Mouse (Mus musculus): Measurements from ENCODE around the gene Kctd21. TPM values are rescaled to one million over a fixed set of nuclear protein-coding genes. Genes with fewer than 3 reads are reported as not detected.
A peak's percentile ranks its signal among the peaks of the same experiment; 100 is the strongest.

The Kctd21 gene
- polyA plus RNA-seq, 1 experiment: 3.0 TPM

GRCm38 (mm10) chr7:97332667-97333041 is 527 bp downstream of the Kctd21 start:
- TF ChIP-seq CTCF (IDR thresholded peaks at IDR 0.05; ENCODE audit: low read depth, low read length) (no peak), POLR2A (IDR thresholded peaks at IDR 0.05; ENCODE audit: insufficient read depth, low read length) (no peak), EP300 (IDR thresholded peaks at IDR 0.05; ENCODE audit: insufficient read depth, low read depth, low read length) (no peak)

GRCm38 (mm10) chr7:97333113-97333898 is 1.2 kb downstream of the Kctd21 start:
- H3K9me3 ChIP-seq (replicated peaks; ENCODE audit: control insufficient read depth, insufficient read depth, low read length, poor library complexity, severe bottlenecking): no peaks in the 10 kb centered on the region
- H3K4me1 ChIP-seq (ENCODE audit: control insufficient read depth, insufficient read depth, low read length): peaks cover 5% of the 10 kb centered on the region
- H3K27me3 ChIP-seq (ENCODE audit: control insufficient read depth, insufficient read depth, low read length, poor library complexity, severe bottlenecking): no peaks in the 10 kb centered on the region
- TF ChIP-seq CTCF (IDR thresholded peaks at IDR 0.05; ENCODE audit: low read depth, low read length): no peak
- no peak for TF ChIP-seq POLR2A (IDR thresholded peaks at IDR 0.05; ENCODE audit: insufficient read depth, low read length)
- no peak for TF ChIP-seq EP300 (IDR thresholded peaks at IDR 0.05; ENCODE audit: insufficient read depth, low read depth, low read length)
- H3K27ac ChIP-seq (ENCODE audit: insufficient read depth, low read length): no peak overlapping the region
- H3K9ac ChIP-seq (ENCODE audit: low read depth, poor library complexity, severe bottlenecking): no peak overlapping the region
- H3K36me3 ChIP-seq (ENCODE audit: control insufficient read depth, insufficient read depth, low read length, poor library complexity, severe bottlenecking): no peaks in the 10 kb centered on the region
- H3K4me3 ChIP-seq (ENCODE audit: low read depth, low read length): no peak overlapping the region

More at GRCm38 (mm10) chr7:97332667-97333041, 527 bp downstream of the Kctd21 start:
- no peaks in the 10 kb centered on the region for H3K9me3 ChIP-seq (replicated peaks; ENCODE audit: control insufficient read depth, insufficient read depth, low read length, poor library complexity, severe bottlenecking)
- no peaks in the 10 kb centered on the region for H3K36me3 ChIP-seq (ENCODE audit: control insufficient read depth, insufficient read depth, low read length, poor library complexity, severe bottlenecking)
- H3K27ac ChIP-seq (ENCODE audit: insufficient read depth, low read length): no peak overlapping the region
- H3K9ac ChIP-seq (ENCODE audit: low read depth, poor library complexity, severe bottlenecking): peak overlapping the region; percentile 57
- peak overlapping the region; percentile 95 for H3K4me3 ChIP-seq (ENCODE audit: low read depth, low read length)
- H3K4me1 ChIP-seq (ENCODE audit: control insufficient read depth, insufficient read depth, low read length): peaks cover 5% of the 10 kb centered on the region
- H3K27me3 ChIP-seq (ENCODE audit: control insufficient read depth, insufficient read depth, low read length, poor library complexity, severe bottlenecking): no peaks in the 10 kb centered on the region

GRCm38 (mm10) chr7:97334406-97334805 is 2.3 kb downstream of the Kctd21 start:
- Histone ChIP-seq H3K4me1 (ENCODE audit: control insufficient read depth, insufficient read depth, low read length) (peaks cover 5% of the 10 kb centered on the region), H3K4me3 (ENCODE audit: low read depth, low read length) (no peak overlapping the region), H3K27me3 (ENCODE audit: control insufficient read depth, insufficient read depth, low read length, poor library complexity, severe bottlenecking) (no peaks in the 10 kb centered on the region), H3K9me3 (replicated peaks; ENCODE audit: control insufficient read depth, insufficient read depth, low read length, poor library complexity, severe bottlenecking) (no peaks in the 10 kb centered on the region), H3K27ac (ENCODE audit: insufficient read depth, low read length) (no peak overlapping the region), H3K9ac (ENCODE audit: low read depth, poor library complexity, severe bottlenecking) (no peak overlapping the region), H3K36me3 (ENCODE audit: control insufficient read depth, insufficient read depth, low read length, poor library complexity, severe bottlenecking) (no peaks in the 10 kb centered on the region)
- no peak for TF ChIP-seq POLR2A (IDR thresholded peaks at IDR 0.05; ENCODE audit: insufficient read depth, low read length)
- TF ChIP-seq EP300 (IDR thresholded peaks at IDR 0.05; ENCODE audit: insufficient read depth, low read depth, low read length): no peak
- no peak for TF ChIP-seq CTCF (IDR thresholded peaks at IDR 0.05; ENCODE audit: low read depth, low read length)

GRCm38 (mm10) chr7:97336678-97337077 is 4.6 kb downstream of the Kctd21 start:
- no peaks in the 10 kb centered on the region for H3K9me3 ChIP-seq (replicated peaks; ENCODE audit: control insufficient read depth, insufficient read depth, low read length, poor library complexity, severe bottlenecking)
- TF ChIP-seq POLR2A (IDR thresholded peaks at IDR 0.05; ENCODE audit: insufficient read depth, low read length) (no peak), CTCF (IDR thresholded peaks at IDR 0.05; ENCODE audit: low read depth, low read length) (no peak), EP300 (IDR thresholded peaks at IDR 0.05; ENCODE audit: insufficient read depth, low read depth, low read length) (no peak)
- no peaks in the 10 kb centered on the region for H3K27me3 ChIP-seq (ENCODE audit: control insufficient read depth, insufficient read depth, low read length, poor library complexity, severe bottlenecking)
- no peaks in the 10 kb centered on the region for H3K36me3 ChIP-seq (ENCODE audit: control insufficient read depth, insufficient read depth, low read length, poor library complexity, severe bottlenecking)
- peaks cover 5% of the 10 kb centered on the region for H3K4me1 ChIP-seq (ENCODE audit: control insufficient read depth, insufficient read depth, low read length)
- no peak overlapping the region for H3K9ac ChIP-seq (ENCODE audit: low read depth, poor library complexity, severe bottlenecking)
- no peak overlapping the region for H3K27ac ChIP-seq (ENCODE audit: insufficient read depth, low read length)
- H3K4me3 ChIP-seq (ENCODE audit: low read depth, low read length): no peak overlapping the region

GRCm38 (mm10) chr7:97338593-97338992 is 6.5 kb downstream of the Kctd21 start:
- no peaks in the 10 kb centered on the region for H3K36me3 ChIP-seq (ENCODE audit: control insufficient read depth, insufficient read depth, low read length, poor library complexity, severe bottlenecking)
- no peak for TF ChIP-seq CTCF (IDR thresholded peaks at IDR 0.05; ENCODE audit: low read depth, low read length)
- no peak for TF ChIP-seq POLR2A (IDR thresholded peaks at IDR 0.05; ENCODE audit: insufficient read depth, low read length)
- no peak for TF ChIP-seq EP300 (IDR thresholded peaks at IDR 0.05; ENCODE audit: insufficient read depth, low read depth, low read length)
- H3K9ac ChIP-seq (ENCODE audit: low read depth, poor library complexity, severe bottlenecking): no peak overlapping the region
- no peaks in the 10 kb centered on the region for H3K27me3 ChIP-seq (ENCODE audit: control insufficient read depth, insufficient read depth, low read length, poor library complexity, severe bottlenecking)
- no peaks in the 10 kb centered on the region for H3K9me3 ChIP-seq (replicated peaks; ENCODE audit: control insufficient read depth, insufficient read depth, low read length, poor library complexity, severe bottlenecking)
- no peak overlapping the region for H3K27ac ChIP-seq (ENCODE audit: insufficient read depth, low read length)
- no peaks in the 10 kb centered on the region for H3K4me1 ChIP-seq (ENCODE audit: control insufficient read depth, insufficient read depth, low read length)
- no peak overlapping the region for H3K4me3 ChIP-seq (ENCODE audit: low read depth, low read length)

- Histone ChIP-seq H3K27me3 (ENCODE audit: control insufficient read depth, insufficient read depth, low read length, poor library complexity, severe bottlenecking) (no peaks in the 10 kb centered on the region), H3K36me3 (ENCODE audit: control insufficient read depth, insufficient read depth, low read length, poor library complexity, severe bottlenecking) (no peaks in the 10 kb centered on the region), H3K4me3 (ENCODE audit: low read depth, low read length) (no peak overlapping the region), H3K9ac (ENCODE audit: low read depth, poor library complexity, severe bottlenecking) (no peak overlapping the region), H3K4me1 (ENCODE audit: control insufficient read depth, insufficient read depth, low read length) (no peaks in the 10 kb centered on the region), H3K9me3 (replicated peaks; ENCODE audit: control insufficient read depth, insufficient read depth, low read length, poor library complexity, severe bottlenecking) (no peaks in the 10 kb centered on the region), H3K27ac (ENCODE audit: insufficient read depth, low read length) (no peak overlapping the region)
- no peak for TF ChIP-seq EP300 (IDR thresholded peaks at IDR 0.05; ENCODE audit: insufficient read depth, low read depth, low read length)
These were observed 7.5 kb downstream of the Kctd21 start for GRCm38 (mm10) chr7:97339623-97340022.
